Mouse (Mus musculus) MEL (cell line): ENCODE data around the gene Bloc1s4. TPM values are rescaled to one million over a fixed set of nuclear protein-coding genes. Genes with fewer than 3 reads are reported as not detected.

Experiments used
- DNase-seq: peaks from one replicate; pipeline ENCODE4 v3.0.0; 2011; ENCODE audit warnings: low read depth, low spot score
- H3K27ac ChIP-seq: 2 replicates; pipeline ENCODE4 v1.5.1; 2012; ENCODE audit warnings: low read depth, mild to moderate bottlenecking, control low read depth, low read length, moderate library complexity; ENCODE audit not compliant: control insufficient read depth
- H3K27me3 ChIP-seq, 2 experiments: fragments of 150-350 bp in 1 of 2; sonication (generic) in 1 of 2; 2 replicates each; pipeline ENCODE4 v1.6.1; 2012; ENCODE audit warnings: low read length in 2 of 2, mild to moderate bottlenecking in 2 of 2, improper control_type of control experiment in 1 of 2, moderate library complexity in 1 of 2; ENCODE audit not compliant: insufficient read depth in 2 of 2, control insufficient read depth in 1 of 2
- H3K36me3 ChIP-seq, 2 experiments: 2 replicates each; pipeline ENCODE4 v1.6.1; 2012 to 2014; ENCODE audit warnings: low read length in 2 of 2, improper control_type of control experiment in 1 of 2, inconsistent platforms in 1 of 2, mild to moderate bottlenecking in 1 of 2; ENCODE audit not compliant: insufficient read depth in 2 of 2, control insufficient read depth in 1 of 2
- H3K4me1 ChIP-seq, 2 experiments: fragments of 150-350 bp in 1 of 2; sonication (generic) in 1 of 2; 2 replicates each; pipeline ENCODE4 v1.6.1; 2012; ENCODE audit warnings: low read length in 2 of 2, improper control_type of control experiment in 1 of 2, mild to moderate bottlenecking in 1 of 2; ENCODE audit not compliant: insufficient read depth in 2 of 2, control insufficient read depth in 1 of 2
- H3K4me3 ChIP-seq, 2 experiments: fragments of 150-350 bp in 1 of 2; sonication (generic) in 1 of 2; 2 replicates each; pipeline ENCODE4 v1.5.1; 2012; ENCODE audit warnings: low read depth in 2 of 2, low read length in 2 of 2, mild to moderate bottlenecking in 2 of 2, moderate library complexity in 2 of 2, control low read depth in 1 of 2, improper control_type of control experiment in 1 of 2; ENCODE audit not compliant: control insufficient read depth in 1 of 2, insufficient read depth in 1 of 2
- H3K79me2 ChIP-seq: 2 replicates; pipeline ENCODE4 v1.6.1; 2012; ENCODE audit warnings: mild to moderate bottlenecking, low read length, moderate library complexity; ENCODE audit not compliant: control insufficient read depth, poor library complexity, insufficient read depth
- H3K9ac ChIP-seq: 2 replicates; pipeline ENCODE4 v1.6.1; 2012; ENCODE audit warnings: low read depth, mild to moderate bottlenecking, control low read depth, low read length, moderate library complexity; ENCODE audit not compliant: control insufficient read depth, poor library complexity, severe bottlenecking
- H3K9me3 ChIP-seq: fragments of 150-350 bp; sonication (generic); replicated peaks from 2 replicates; pipeline ENCODE4 v1.6.1; 2012; ENCODE audit warnings: mild to moderate bottlenecking, low read length, improper control_type of control experiment, moderate library complexity; ENCODE audit not compliant: insufficient read depth
- CHD2 ChIP-seq: IDR thresholded peaks from 2 replicates; pipeline ENCODE4 v1.6.1; 2011; ENCODE audit warnings: low read length, improper control_type of control experiment
- EP300 ChIP-seq, 2 experiments: IDR thresholded peaks; 2 replicates each; pipeline ENCODE4 v1.6.1; 2011; ENCODE audit warnings: improper control_type of control experiment in 2 of 2, low read length in 2 of 2, low read depth in 1 of 2, mild to moderate bottlenecking in 1 of 2
- ETS1 ChIP-seq: IDR thresholded peaks from 2 replicates; pipeline ENCODE4 v1.6.1; 2012; ENCODE audit warnings: low read depth, mild to moderate bottlenecking, inconsistent platforms, low read length, improper control_type of control experiment, moderate library complexity
- GATA1 ChIP-seq: IDR thresholded peaks from 2 replicates; pipeline ENCODE4 v1.6.1; 2011; ENCODE audit warnings: low read depth, low read length, improper control_type of control experiment
- JUND ChIP-seq: IDR thresholded peaks from 2 replicates; pipeline ENCODE4 v1.6.1; 2011; ENCODE audit warnings: low read depth, mild to moderate bottlenecking, improper control_type of control experiment, low read length
- MEF2A ChIP-seq: IDR thresholded peaks from 2 replicates; pipeline ENCODE4 v1.6.1; 2014; ENCODE audit warnings: low read depth, mild to moderate bottlenecking, inconsistent platforms, low read length, improper control_type of control experiment; ENCODE audit not compliant: poor library complexity, insufficient replicate concordance, severe bottlenecking; ENCODE audit errors: extremely low read depth
- MYC ChIP-seq: IDR thresholded peaks from 2 replicates; pipeline ENCODE4 v1.6.1; 2011; ENCODE audit warnings: low read depth, mild to moderate bottlenecking, low read length, improper control_type of control experiment, moderate library complexity
- RCOR1 ChIP-seq: IDR thresholded peaks from 2 replicates; pipeline ENCODE4 v1.6.1; 2012; ENCODE audit warnings: low read depth, mild to moderate bottlenecking, inconsistent platforms, low read length, improper control_type of control experiment
- SIN3A ChIP-seq: IDR thresholded peaks from 2 replicates; pipeline ENCODE4 v1.6.1; 2012; ENCODE audit warnings: low read length, improper control_type of control experiment, inconsistent platforms
- SMC3 ChIP-seq: IDR thresholded peaks from 2 replicates; pipeline ENCODE4 v1.6.1; 2011; ENCODE audit warnings: low read depth, low read length, improper control_type of control experiment
- TBP ChIP-seq: IDR thresholded peaks from 2 replicates; pipeline ENCODE4 v1.8.0; 2011; ENCODE audit warnings: low read depth, low read length, improper control_type of control experiment
- USF1 ChIP-seq: IDR thresholded peaks from 2 replicates; pipeline ENCODE4 v1.6.1; 2014; ENCODE audit warnings: low read depth, mild to moderate bottlenecking, inconsistent platforms, low read length, improper control_type of control experiment, moderate library complexity
- ZKSCAN1 ChIP-seq: IDR thresholded peaks from 2 replicates; pipeline ENCODE4 v1.6.1; 2012; ENCODE audit warnings: low read depth, mild to moderate bottlenecking, inconsistent platforms, low read length, improper control_type of control experiment, moderate library complexity
- polyA plus RNA-seq, 2 experiments: library from polyadenylated mRNA; stranded (reverse) in 1 of 2; unstranded in 1 of 2; fragments of >175 nt in 1 of 2; fragments of >200 nt in 1 of 2; gene quantifications; 2 replicates each; pipeline versions ENCODE4 v1.2.1 to v1.2.4; 2012; ENCODE audit warnings: low replicate concordance in 2 of 2, low read depth in 1 of 2; ENCODE audit not compliant: insufficient read length in 2 of 2, insufficient read depth in 1 of 2, missing spikeins in 1 of 2
- total RNA-seq: library from RNA; depleted of rRNA; stranded (reverse); fragments of 300-350 nt; gene quantifications from 2 replicates; pipeline ENCODE4 v1.2.3, GENCODE M21; 2012

Bloc1s4 gene
- total and polyA plus RNA-seq, 3 experiments, result 29.8 to 32.9 TPM; not detected in 1

DNA sequence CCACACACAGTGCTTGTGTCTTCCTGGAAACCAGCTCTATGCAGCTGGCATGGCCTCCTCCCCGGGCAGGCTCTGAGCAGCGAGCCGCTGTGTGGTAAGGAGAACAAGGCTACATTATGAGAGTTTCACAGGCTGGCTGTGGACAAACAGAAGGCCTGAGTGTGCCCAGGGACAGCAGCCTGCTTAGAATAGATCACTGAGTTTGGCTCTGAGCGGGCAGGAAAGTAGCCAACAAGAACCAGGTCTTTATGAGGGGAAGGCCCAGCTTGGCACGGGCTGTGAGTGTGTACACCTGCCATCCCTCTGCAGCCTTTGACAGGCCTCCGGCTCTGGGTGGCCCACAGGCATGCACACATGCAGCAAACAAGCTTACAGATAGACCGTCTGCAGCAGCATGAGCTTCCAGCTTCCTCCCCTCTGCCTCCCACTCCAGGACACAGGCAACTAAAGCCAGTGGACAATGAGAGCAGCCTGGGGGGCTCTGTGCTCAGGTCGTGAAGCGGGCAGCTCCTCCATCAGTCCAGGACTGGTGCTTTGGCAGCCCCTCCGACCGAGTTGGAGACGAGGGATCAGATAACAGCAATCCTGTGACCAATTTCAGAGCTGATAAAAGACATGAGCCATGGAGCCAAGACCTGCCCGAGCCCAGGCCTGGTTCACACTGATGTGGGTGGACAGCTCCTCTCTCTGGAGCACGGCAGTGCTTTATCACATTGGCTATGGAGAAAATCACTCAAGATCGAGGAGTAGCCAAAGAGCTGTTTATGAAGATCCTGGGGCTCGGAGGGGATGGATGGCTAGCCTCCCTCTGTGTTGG, 9.4 kb downstream of the Bloc1s4 start:
- no peak for DNase-seq
- Histone ChIP-seq H3K27me3 (no peaks in the 10 kb centered on the region), H3K9me3 (no peaks in the 10 kb centered on the region), H3K4me3 (no peak overlapping the region), H3K9ac (no peak overlapping the region), H3K79me2 (no peaks in the 10 kb centered on the region), H3K36me3 (peaks cover 0 to 16% of the 10 kb centered on the region in 2 experiments; a peak in 2 of 4 replicates), H3K27ac (no peak overlapping the region), H3K4me1 (peaks cover 6 to 28% of the 10 kb centered on the region in 2 experiments)
- TF ChIP-seq MYC (no peak), GATA1 (peak; percentile 13; the same call in 1 of the 2 replicates), SMC3 (0 out of 2 replicates have a peak, but pooled peaks have one; percentile 18), USF1 (no peak), ETS1 (no peak), CHD2 (no peak)

GRCm38 (mm10) chr5:36737765-36738164, 10.7 kb downstream of the Bloc1s4 start:
- peaks cover 0 to 16% of the 10 kb centered on the region in 2 experiments; a peak in 2 of 4 replicates for H3K36me3 ChIP-seq
- H3K9me3 ChIP-seq, result no peaks in the 10 kb centered on the region
- no peak for DNase-seq
- H3K27ac ChIP-seq, result no peak overlapping the region
- H3K9ac ChIP-seq, result no peak overlapping the region
- no peak overlapping the region for H3K4me3 ChIP-seq
- H3K79me2 ChIP-seq, result no peaks in the 10 kb centered on the region
- H3K4me1 ChIP-seq, result peaks cover 6 to 28% of the 10 kb centered on the region in 2 experiments
- no peak for TF ChIP-seq TBP
- no peak for TF ChIP-seq GATA1
- TF ChIP-seq JUND, result no peak
- TF ChIP-seq EP300 (IDR thresholded peaks at IDR 0.05; ENCODE audit: low read depth in 1 of 2, low read length in 2 of 2), result no peak
- TF ChIP-seq USF1, result no peak
- no peak for TF ChIP-seq SIN3A
- no peak for TF ChIP-seq RCOR1
- TF ChIP-seq ZKSCAN1, result no peak
- TF ChIP-seq MEF2A, result no peak
- TF ChIP-seq, all 39 proteins: peak for 0
- H3K27me3 ChIP-seq, result no peaks in the 10 kb centered on the region
